Mouse (Mus musculus): ENCODE data around the gene Nos1ap.

Nos1ap gene

GRCm38 (mm10) chr1:170589219-170590040 is at the start of gene Nos1ap:
TSS of gene Nos1ap (minus strand) at chr1:170589861.
- peak; percentile 11 for DNase-seq (ENCODE audit: low read depth, low spot score)

GRCm38 (mm10) chr1:170638941-170639340 is 49.3 kb upstream of the Nos1ap start:
- DNase-seq (ENCODE audit: low read depth, low spot score) = no peak

GRCm38 (mm10) chr1:170632856-170633255 is 43.2 kb upstream of the Nos1ap start:
- no peak for DNase-seq (ENCODE audit: low read depth, low spot score)

- peak; percentile 59 for DNase-seq (ENCODE audit: low read depth, low spot score)
Measured at GRCm38 (mm10) chr1:170632385-170632784, 42.7 kb upstream of the Nos1ap start.

GRCm38 (mm10) chr1:170631571-170631970 is 41.9 kb upstream of the Nos1ap start:
- DNase-seq (ENCODE audit: low read depth, low spot score) = no peak

GRCm38 (mm10) chr1:170630489-170630888 is 40.8 kb upstream of the Nos1ap start:
- no peak for DNase-seq (ENCODE audit: low read depth, low spot score)

GRCm38 (mm10) chr1:170623432-170623831 is 33.8 kb upstream of the Nos1ap start:
- no peak for DNase-seq (ENCODE audit: low read depth, low spot score)

- DNase-seq (ENCODE audit: low read depth, low spot score) = no peak
Measured at GRCm38 (mm10) chr1:170622934-170623333, 33.3 kb upstream of the Nos1ap start.

- no peak for DNase-seq (ENCODE audit: low read depth, low spot score)
Measured at GRCm38 (mm10) chr1:170619686-170620374, 30.2 kb upstream of the Nos1ap start.

- peak; percentile 18 for DNase-seq (ENCODE audit: low read depth, low spot score)
Measured at GRCm38 (mm10) chr1:170612968-170613872, 23.6 kb upstream of the Nos1ap start.

- no peak for DNase-seq (ENCODE audit: low read depth, low spot score)
Measured at GRCm38 (mm10) chr1:170611631-170612030, 22.0 kb upstream of the Nos1ap start.

- DNase-seq (ENCODE audit: low read depth, low spot score) = no peak
Measured at GRCm38 (mm10) chr1:170610695-170611094, 21.0 kb upstream of the Nos1ap start.

GRCm38 (mm10) chr1:170610289-170610688 is 20.6 kb upstream of the Nos1ap start:
- no peak for DNase-seq (ENCODE audit: low read depth, low spot score)

- DNase-seq (ENCODE audit: low read depth, low spot score) = no peak
Measured at GRCm38 (mm10) chr1:170609872-170610271, 20.2 kb upstream of the Nos1ap start.

- no peak for DNase-seq (ENCODE audit: low read depth, low spot score)
Measured at GRCm38 (mm10) chr1:170608461-170609071, 18.9 kb upstream of the Nos1ap start.

GRCm38 (mm10) chr1:170607231-170607917 is 17.7 kb upstream of the Nos1ap start:
- no peak for DNase-seq (ENCODE audit: low read depth, low spot score)

GRCm38 (mm10) chr1:170605228-170606001 is 15.8 kb upstream of the Nos1ap start:
- DNase-seq (ENCODE audit: low read depth, low spot score) = no peak

GRCm38 (mm10) chr1:170594575-170594974 is 4.9 kb upstream of the Nos1ap start:
- no peak for DNase-seq (ENCODE audit: low read depth, low spot score)

GRCm38 (mm10) chr1:170590531-170590930 is 870 bp upstream of the Nos1ap start:
- no peak for DNase-seq (ENCODE audit: low read depth, low spot score)

- DNase-seq (ENCODE audit: low read depth, low spot score) = no peak
Measured at GRCm38 (mm10) chr1:170590041-170590360, 340 bp upstream of the Nos1ap start.

All from skeletal muscle tissue, adult 2 months (tissue).